Mouse (Mus musculus): ENCODE measurements at regions not wholly inside any gene's neighbourhood (a gene's known extent, or its start where the extent isn't known, plus 50 kb on each side); places are given as distances from the start of the nearest gene placed in this dataset.

DNA sequence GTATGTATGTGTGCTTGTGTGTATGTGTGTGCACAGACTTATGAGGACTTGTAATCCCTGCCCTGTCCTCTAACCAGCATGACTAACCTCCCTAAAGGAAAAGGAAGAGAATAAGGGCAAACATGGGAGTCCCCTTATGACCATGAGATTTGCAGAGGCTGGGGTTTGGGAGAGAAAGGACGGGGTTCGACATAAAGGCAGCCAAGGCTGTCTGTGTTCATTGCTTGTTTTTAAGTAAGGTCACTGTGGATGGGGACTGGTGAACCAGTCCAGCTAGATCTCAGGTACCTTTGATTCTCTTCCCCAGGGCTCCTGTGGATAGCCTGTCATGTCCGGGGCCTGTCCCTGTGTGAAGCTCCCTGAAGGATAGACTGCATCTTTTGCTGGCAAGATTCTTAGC, 55.6 kb downstream of the Irf2bp2 start:
- no peak for DNase-seq (ENCODE audit: low read depth, low spot score)

DNA sequence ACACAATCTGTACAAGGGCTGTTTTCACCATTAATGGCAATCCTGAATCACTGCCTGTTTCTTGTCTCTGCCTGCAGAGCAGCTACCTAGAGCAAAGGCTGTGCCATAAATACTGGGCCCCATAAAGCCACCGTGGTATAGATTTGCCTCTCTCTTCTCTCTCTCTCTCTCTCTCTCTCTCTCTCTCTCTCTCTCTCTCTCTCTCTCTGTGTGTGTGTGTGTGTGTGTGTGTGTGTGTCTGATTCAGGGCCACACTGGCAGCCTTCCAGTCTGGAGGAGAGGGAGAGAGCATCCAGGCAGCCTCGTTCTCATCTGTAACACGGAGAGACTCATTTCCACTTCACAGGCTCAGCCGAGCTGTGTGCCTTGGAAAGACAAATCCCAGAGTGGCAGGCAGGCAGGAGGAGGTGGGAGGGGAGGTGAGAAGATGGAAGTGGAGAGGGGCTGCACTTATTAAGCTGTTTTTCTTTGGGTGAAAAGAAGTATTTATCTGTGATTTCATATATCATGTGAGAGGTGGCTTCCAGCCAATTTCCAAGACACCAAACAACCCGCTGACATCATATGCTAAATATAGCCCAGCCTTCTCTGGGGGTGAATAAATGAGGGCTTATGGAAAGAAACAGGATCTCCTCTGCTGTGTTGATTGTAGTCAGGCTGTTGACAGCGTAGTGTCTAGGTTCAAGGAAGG, 56.7 kb downstream of the Irf2bp2 start:
- peak; percentile 96 for DNase-seq (ENCODE audit: low read depth, low spot score)

DNA sequence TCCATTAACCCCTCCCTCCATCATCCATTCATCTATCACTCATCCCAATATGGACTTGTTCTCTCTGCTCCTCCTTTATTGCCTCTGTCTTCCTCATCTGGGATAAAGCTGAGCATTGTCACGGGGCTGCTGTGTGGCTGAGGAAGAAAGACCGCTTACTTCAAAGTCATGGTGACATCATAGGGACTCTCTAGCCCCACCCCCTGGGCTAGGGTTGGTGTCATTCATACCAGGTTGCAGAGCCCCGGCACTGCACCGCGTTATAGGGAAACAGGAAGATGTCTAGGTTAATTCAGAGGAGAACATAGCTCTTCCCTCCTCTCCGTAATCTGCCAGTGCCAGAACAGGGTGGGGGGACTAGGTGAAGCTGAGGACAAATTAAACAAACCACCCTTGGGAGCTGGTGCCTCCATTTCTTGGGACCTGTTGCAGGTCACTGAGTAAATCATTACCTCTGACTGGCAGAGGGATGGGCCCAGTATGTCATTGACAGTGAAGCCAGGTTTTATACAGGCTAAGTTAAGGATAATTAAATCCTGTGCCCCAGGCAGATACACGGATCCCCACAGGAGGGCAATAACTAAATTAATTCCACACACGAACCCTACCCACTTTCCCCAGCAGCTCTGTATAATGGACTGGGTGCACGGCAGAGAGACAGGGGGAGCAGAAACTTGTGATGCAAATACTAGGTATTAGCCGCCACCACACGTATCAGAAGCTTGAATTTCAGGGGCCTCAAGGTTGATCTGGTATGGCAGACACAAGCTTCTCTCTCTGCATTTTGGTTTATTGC, 57.5 kb downstream of the Irf2bp2 start:
- DNase-seq (ENCODE audit: low read depth, low spot score), result no peak

DNA sequence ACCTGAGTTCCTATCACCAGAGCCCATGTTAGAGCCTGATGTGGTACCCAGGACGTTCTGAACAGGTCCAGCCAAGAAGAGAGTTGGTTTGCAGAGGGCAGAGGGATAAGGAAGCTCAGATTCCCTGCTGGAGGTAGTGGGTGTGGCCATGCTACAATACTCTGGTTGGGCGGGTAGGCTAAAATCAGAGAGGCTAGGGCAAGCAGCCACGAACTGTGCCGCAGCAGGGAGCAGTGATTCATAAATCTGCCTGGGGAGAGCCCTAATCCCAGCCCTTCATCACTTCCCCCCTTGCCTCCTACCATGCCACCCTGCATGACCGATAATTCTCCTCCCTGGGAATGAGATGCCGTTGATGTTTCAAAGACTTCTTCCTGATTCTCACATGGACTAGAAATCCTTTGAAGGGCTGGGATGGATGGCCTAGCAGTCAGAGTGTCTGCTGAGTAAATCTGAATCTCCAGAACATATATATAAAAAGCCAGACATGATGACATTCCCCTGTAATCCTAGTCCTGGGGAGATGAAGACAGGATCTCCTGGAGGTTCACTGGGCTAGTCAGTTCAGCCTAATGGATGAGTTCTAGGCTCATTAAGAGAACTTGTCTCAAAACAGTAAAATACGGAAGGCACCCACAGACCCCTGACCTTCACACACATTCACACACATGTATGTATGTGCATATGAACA, 57.6 kb upstream of the Tarbp1 start:
- no peak for DNase-seq (ENCODE audit: low read depth, low spot score)

DNA sequence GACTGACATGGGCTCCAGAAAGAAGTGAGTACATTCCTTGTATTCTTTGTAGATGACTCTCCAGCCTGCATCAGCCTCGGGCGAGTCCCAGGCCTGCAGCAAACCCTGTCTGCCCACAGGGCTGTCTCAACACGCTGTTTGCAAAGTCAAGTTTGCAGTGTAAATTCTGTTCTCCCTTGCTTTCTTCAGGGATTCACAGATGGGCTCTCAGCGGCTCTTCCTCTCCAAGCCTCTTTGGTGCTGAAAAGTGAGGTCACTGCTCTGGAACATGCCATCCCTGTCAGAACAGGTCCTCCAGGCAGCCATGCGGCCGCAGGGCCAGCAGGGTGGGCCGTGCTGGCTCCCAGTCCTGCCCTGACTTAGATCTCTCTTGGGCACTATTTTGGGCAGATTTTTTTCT, 56.6 kb upstream of the Tarbp1 start:
- no peak for DNase-seq (ENCODE audit: low read depth, low spot score)

DNA sequence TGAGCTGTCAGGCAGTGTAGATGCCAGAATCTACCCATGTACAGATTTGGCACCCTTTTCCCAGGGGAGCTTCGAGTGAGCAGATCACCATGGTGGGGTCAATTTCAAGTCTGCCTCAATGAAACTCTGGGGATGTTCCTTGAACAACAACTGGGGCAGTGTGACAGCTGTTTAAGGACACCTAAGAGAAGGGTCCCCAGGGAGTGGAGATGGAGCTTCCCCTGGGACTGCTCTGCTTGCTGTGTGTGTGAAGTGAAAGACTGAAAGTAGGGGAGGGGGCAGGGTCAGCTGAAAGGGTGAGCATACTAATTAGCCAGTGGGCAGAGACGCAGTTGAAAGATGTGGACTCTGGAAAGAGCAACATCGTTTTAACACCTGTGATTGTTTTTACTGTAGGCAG, 54.5 kb upstream of the Tarbp1 start:
- DNase-seq (ENCODE audit: low read depth, low spot score), result no peak

DNA sequence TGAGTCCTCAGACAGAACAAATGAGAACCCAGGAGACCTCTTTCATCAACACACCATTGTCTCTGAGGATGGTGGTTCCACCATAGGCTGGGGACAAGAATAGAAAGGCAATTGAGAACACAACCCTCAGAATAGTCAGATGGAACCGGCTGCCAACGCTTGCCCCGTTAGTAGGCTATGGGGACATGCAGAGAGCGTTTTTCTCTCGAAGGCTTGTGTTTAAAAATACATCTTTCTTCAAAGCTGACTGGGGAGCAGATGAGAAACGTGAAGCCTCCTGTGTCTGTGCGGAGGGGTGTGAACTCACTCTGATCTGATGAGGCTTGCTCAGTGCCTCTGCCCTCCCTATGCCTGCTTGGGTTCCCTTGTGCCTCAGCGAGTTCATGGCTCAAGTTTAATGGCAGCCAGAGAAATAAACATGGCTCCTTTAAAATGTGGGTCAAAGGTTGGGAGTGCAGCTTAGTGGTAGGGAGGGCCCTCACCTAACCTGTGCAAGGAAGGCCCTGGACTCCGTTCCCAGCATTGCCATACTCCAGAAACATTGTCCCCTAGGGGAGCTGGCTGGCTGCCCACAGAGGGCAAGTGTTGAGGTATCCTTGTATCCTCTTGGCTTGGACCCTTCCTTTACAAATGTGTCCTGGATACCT, 53.7 kb upstream of the Tarbp1 start:
- DNase-seq (ENCODE audit: low read depth, low spot score), result peak; percentile 85

DNA sequence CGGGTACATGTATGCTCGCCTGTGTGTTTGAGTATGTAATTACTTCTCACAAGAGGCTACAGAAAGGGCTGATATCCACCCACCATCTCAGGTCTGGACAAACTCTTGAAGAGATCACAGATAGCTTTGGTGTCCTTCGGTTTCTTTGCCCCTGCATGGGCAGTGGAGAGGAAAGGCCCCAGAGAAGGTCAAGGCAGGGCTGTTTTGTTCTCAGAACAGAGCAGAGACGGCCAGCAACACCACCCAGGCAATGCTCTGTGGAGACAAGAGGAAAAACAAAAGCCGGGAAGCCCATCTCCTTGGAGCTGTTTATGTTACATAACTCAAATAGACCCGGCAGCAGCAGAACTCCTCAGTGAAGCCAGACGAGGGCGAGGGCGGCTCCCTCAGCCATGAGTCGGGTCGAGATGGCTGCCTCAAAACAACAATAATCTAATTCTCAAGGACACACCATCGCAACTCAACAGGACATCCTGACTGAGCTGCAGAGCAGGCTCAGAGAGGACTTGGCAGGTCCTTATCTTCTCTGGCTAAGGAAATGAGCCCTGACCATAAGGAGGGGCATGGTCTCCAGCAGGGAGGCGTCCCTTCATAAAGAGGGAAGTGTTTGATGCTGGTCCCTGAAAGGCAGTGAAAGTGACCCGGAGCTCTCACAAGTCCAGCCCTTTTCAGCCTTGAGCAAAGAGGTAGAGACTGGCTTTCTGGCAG, 52.2 kb upstream of the Tarbp1 start:
- no peak for DNase-seq (ENCODE audit: low read depth, low spot score)

DNA sequence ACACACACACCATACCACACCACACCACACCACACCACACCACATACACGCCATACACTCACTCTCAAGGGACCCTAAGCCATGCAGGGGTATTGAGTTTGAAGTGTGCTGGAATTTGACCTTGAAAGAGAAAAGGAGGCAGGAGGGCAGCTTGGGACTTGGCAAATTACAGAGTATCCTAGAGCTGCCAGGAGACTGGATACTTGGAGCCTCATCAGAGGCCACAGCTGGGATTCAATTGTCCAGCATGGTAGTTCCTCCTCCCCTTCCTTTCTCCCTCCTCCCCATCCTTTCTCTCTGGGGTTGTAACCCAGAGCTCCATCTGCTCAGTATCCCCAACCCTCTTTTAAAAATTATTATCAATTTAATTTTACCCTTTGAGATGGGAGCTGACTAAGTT, 50.7 kb upstream of the Tarbp1 start:
- DNase-seq (ENCODE audit: low read depth, low spot score), result no peak
